ENCODE assay signal across 8 mouse cellular contexts in genomic region chr3:109361882-109362281, GRCm38 (mm10). TPM values are rescaled to one million over a fixed set of nuclear protein-coding genes. Genes with fewer than 3 reads are reported as not detected.
DNase-seq lines count a peak whose midpoint lies in the region; ATAC-seq lines count a peak whose summit lies in the region.

No protein-coding gene starts in this region.

- H3K27ac ChIP-seq in heart, embryonic 13.5 days (replicated peaks): peak overlapping the region; percentile 8; the same call in 1 of the 2 replicates

- H3K27me3 ChIP-seq in heart, embryonic 13.5 days (replicated peaks): no peaks in the 10 kb centered on the region
- no peaks in the 10 kb centered on the region for H3K27me3 ChIP-seq in splenic B cell, adult 2 months (ENCODE audit: control insufficient read depth, insufficient read depth, low read length, poor library complexity, severe bottlenecking)

- no peak for ATAC-seq in heart, embryonic 13.5 days (ENCODE audit: extremely low read depth, insufficient number of reproducible peaks, low FRiP score, low TSS enrichment)
- no peak for ATAC-seq in activated CD4-positive, CD25-positive, alpha-beta regulatory T cell, adult 4 months

- no peak overlapping the region for H3K4me2 ChIP-seq in heart, embryonic 13.5 days

- no peak overlapping the region for H3K4me3 ChIP-seq in heart, embryonic 13.5 days

- H3K9ac ChIP-seq in heart, embryonic 13.5 days: no peak overlapping the region

- WGBS in heart, embryonic 13.5 days: 65% methylated on average over 5 of the region's 5 CpGs

- no peaks in the 10 kb centered on the region for H3K9me3 ChIP-seq in heart, embryonic 13.5 days

- peak; percentile 21 for DNase-seq in adrenal gland, postnatal 14 days
- DNase-seq in adrenal gland, postnatal 25 days: no peak
- peak; percentile 51 to 65 for DNase-seq in lung, adult 18-20 months
- DNase-seq in splenic B cell, adult 2 months (ENCODE audit: low read depth, low spot score): peak; percentile 10
- DNase-seq in frontal cortex, postnatal 10 days (ENCODE audit: low spot score in 2 of 2): no peak
- no peak for DNase-seq in embryo, embryonic 9.5 days (ENCODE audit: extremely low spot score)

- no peaks in the 10 kb centered on the region for H3K36me3 ChIP-seq in heart, embryonic 13.5 days
- H3K36me3 ChIP-seq in splenic B cell, adult 2 months (ENCODE audit: control insufficient read depth, insufficient read depth, low read length, poor library complexity, severe bottlenecking): no peaks in the 10 kb centered on the region

- peaks cover 59% of the 10 kb centered on the region for H3K4me1 ChIP-seq in heart, embryonic 13.5 days

RNA-seq across cellular contexts. Expression of gene Vav3, which starts 21.4 kb away (rescaled TPM):
- total RNA-seq in adrenal gland, postnatal 14 days (2021): 5.6 and 7.2 TPM in 2 replicates
- 2.8 and 4.4 TPM in 2 replicates for total RNA-seq in adrenal gland, postnatal 25 days (2021)
- polyA plus RNA-seq in heart, embryonic 13.5 days (2015; fragmentation: Nextera tagmentation; extraction: Ambion mirVana): 7.4 and 7.5 TPM in 2 replicates
- polyA plus RNA-seq in activated CD4-positive, CD25-positive, alpha-beta regulatory T cell, adult 4 months (2017; shearing (Covaris generic)): 10 to 100 TPM in 1 of 2 experiments, 1 to 10 TPM in 1; 8.7 to 12.2 TPM

Comparison
In these comparisons a context has a peak if more than half of its experiments do, and no peak if none do; other contexts are left out.
1. DNase-seq: peak in adrenal gland, postnatal 14 days (single experiment), lung, adult 18-20 months (2 of 2) and splenic B cell, adult 2 months (single experiment); none in adrenal gland, postnatal 25 days (single experiment), frontal cortex, postnatal 10 days (0 of 2) and embryo, embryonic 9.5 days (single experiment).